Mouse (Mus musculus) small intestine, adult 2 months (tissue): ENCODE data around the gene Prss56.

Source experiments
- CTCF ChIP-seq: fragments of 200-500 bp; IDR thresholded peaks from 2 replicates; pipeline ENCODE4 v1.5.1; 2012; ENCODE audit warnings: low read depth, mild to moderate bottlenecking, control low read depth, inconsistent platforms, low read length, moderate library complexity, mixed read lengths; ENCODE audit not compliant: insufficient replicate concordance, insufficient read length; ENCODE audit errors: extremely low read depth
- POLR2A ChIP-seq: fragments of 200-500 bp; IDR thresholded peaks from 2 replicates; pipeline ENCODE4 v1.6.1; 2012; ENCODE audit warnings: low read depth, mild to moderate bottlenecking, control low read depth, inconsistent platforms, low read length, moderate library complexity

GRCm38 (mm10) chr1:87197296-87197695 is 14.2 kb downstream of the Prss56 start:
- TF ChIP-seq POLR2A (no peak), CTCF (no peak)
